Mouse (Mus musculus): ENCODE data around the gene Grin2b.

DNA sequence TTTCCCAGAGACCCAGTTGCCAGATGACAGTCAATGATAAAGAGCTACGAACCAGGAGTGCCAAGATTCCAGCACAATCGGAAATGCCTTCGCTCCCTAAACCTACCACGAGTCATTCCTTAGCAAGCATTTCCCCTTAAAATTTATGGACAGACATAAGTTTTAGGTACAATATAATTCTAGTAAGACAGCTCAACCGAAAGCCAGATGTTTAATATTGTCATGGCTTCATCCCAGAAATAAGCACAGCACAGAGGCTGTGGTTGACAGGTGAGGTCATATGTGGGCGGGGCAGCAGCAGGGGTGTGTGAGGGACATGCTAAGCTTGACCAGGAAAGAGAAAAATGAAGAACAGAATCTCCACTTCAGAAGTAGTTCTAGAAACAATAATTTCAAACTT is 33.3 kb downstream of the Grin2b start:
- no peak for TF ChIP-seq CTCF (IDR thresholded peaks at IDR 0.05; ENCODE audit: borderline replicate concordance, insufficient read depth, low read length)
- no peak for TF ChIP-seq POLR2A (IDR thresholded peaks at IDR 0.05; ENCODE audit: low read depth, low read length)
